19 mouse cellular contexts compared by ENCODE assay signal in the genomic region with DNA sequence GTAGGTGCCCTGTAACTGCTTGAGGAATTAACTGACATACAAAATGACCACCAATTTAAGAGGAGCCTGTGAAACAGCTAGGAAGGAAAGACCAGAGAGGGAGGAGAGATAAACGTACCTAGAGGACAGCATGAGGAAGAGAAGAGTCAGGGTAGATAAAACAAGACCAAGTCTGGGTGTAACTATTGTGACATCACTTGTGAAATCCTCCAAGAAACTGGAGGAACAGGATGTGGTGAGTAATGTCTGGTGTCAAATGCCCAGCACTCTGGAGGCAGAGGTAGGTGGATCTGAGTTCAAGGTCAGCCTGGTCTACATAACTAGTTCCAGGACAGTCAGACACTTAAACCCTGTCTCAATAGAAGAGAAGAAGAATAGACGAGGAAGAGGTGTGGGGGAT. TPM values are rescaled to one million over a fixed set of nuclear protein-coding genes. Genes with fewer than 3 reads are reported as not detected.
A peak's percentile ranks its signal among the peaks of the same experiment; 100 is the strongest.
DNase-seq lines count a peak whose midpoint lies in the region; ATAC-seq and TF ChIP-seq lines count a peak whose summit lies in the region.
"Had no signal": no experiment of that assay in that cellular context is flagged by ENCODE, and none has a peak within 500 bp of the region (broad histone marks: within the 10 kb centered on the region; RNA-seq: fewer than 3 reads in every experiment).

No protein-coding gene starts in this region.

- TF ChIP-seq CTCF in left cerebral cortex, adult 2 months (IDR thresholded peaks at IDR 0.05), result no peak

- H3K4me3 ChIP-seq in left cerebral cortex, adult 2 months, result no peak overlapping the region
- H3K4me3 ChIP-seq: erythroblast, embryonic 14.5 days; forebrain, embryonic 15.5 days; limb, embryonic 10.5 days; midbrain, embryonic 12.5 days; stomach, embryonic 15.5 days had no signal

- ATAC-seq in megakaryocyte, adult 5-6 weeks (ENCODE audit: poor library complexity, severe bottlenecking), result peak; percentile 99
- ATAC-seq: activated CD4-positive, CD25-positive, alpha-beta regulatory T cell, adult 4 months; forebrain, embryonic 15.5 days; Patski had no signal

- H3K27ac ChIP-seq in left cerebral cortex, adult 2 months, result no peak overlapping the region
- H3K27ac ChIP-seq: forebrain, embryonic 15.5 days; limb, embryonic 10.5 days; midbrain, embryonic 12.5 days; stomach, embryonic 15.5 days had no signal

- intact Hi-C loops in left cerebral cortex, postnatal 4 days (cut with DNase I), result no loop called here
- intact Hi-C loops in left cerebral cortex, adult 2 months (cut with DNase I), result no loop called here

- peak; percentile 42 for DNase-seq in adrenal gland, adult 2 months
- DNase-seq in adrenal gland, postnatal 10 days, result no peak
- peak; percentile 54 for DNase-seq in lung, postnatal 36 days
- DNase-seq in lung, postnatal 10 days, result no peak
- DNase-seq in left cerebral cortex, postnatal 4 days, result no peak
- no peak for DNase-seq in left cerebral cortex, adult 2 months (ENCODE audit: extremely low spot score in 1 of 2, low spot score in 2 of 2)
- no peak for DNase-seq in frontal cortex, adult 2 months (ENCODE audit: extremely low spot score in 1 of 2, low spot score in 1 of 2)
- DNase-seq: cerebellum, postnatal 25 days; kidney, adult 9 months; kidney, postnatal 36 days; thymus, postnatal 25 days had no signal

RNA-seq across cellular contexts. Expression of a gene that starts 11.0 kb away (rescaled TPM):
- 100 to 1,000 TPM in 1 of 2 experiments, 10 to 100 TPM in 1; 81.7 to 155 TPM for total RNA-seq in adrenal gland, adult 2 months (2021)
- 66.3 and 78.0 TPM in 2 replicates for polyA plus RNA-seq in adrenal gland, adult 2 months (2012; rRNA removed)
- total RNA-seq in adrenal gland, postnatal 10 days (2021), result 10 to 100 TPM; 67.7 to 84.7 TPM
- 60.4 and 63.0 TPM in 2 replicates for total RNA-seq in megakaryocyte, adult 5-6 weeks (2015)
- 54.7 and 72.5 TPM in 2 replicates for total RNA-seq in megakaryocyte, adult 5-6 weeks (2017)
- 10 to 100 TPM; 71.2 to 80.9 TPM for total RNA-seq in left cerebral cortex, postnatal 4 days (2021)
- 10 to 100 TPM; 73.2 to 92.3 TPM for total RNA-seq in left cerebral cortex, adult 2 months (2021)
- polyA plus RNA-seq in frontal cortex, adult 2 months (2012; rRNA removed), result 68.7 and 69.6 TPM in 2 replicates

RNA-seq across cellular contexts. Expression of a gene that starts 30.2 kb away (rescaled TPM):
- 10 to 100 TPM; 25.7 to 36.4 TPM for total RNA-seq in adrenal gland, adult 2 months (2021)
- 35.2 and 39.5 TPM in 2 replicates for polyA plus RNA-seq in adrenal gland, adult 2 months (2012; rRNA removed)
- 10 to 100 TPM; 13.7 to 15.4 TPM for total RNA-seq in adrenal gland, postnatal 10 days (2021)
- total RNA-seq in megakaryocyte, adult 5-6 weeks (2015), result not detected in 2 replicates
- not detected in 2 replicates for total RNA-seq in megakaryocyte, adult 5-6 weeks (2017)
- total RNA-seq in left cerebral cortex, postnatal 4 days (2021), result 1 to 10 TPM; 1.1 to 2.0 TPM
- total RNA-seq in left cerebral cortex, adult 2 months (2021), result 1 to 10 TPM in 1 of 2 experiments, under 1 TPM in 1; 0.75 to 1.2 TPM
- polyA plus RNA-seq in frontal cortex, adult 2 months (2012; rRNA removed), result 1.7 and 2.0 TPM in 2 replicates
- polyA plus RNA-seq: erythroblast, embryonic 14.5 days had no signal

Comparison
In these comparisons a context has a peak if more than half of its experiments do, and no peak if none do; other contexts are left out.
1. DNase-seq: peak in adrenal gland, adult 2 months (single experiment) and lung, postnatal 36 days (single experiment); none in adrenal gland, postnatal 10 days (single experiment), lung, postnatal 10 days (single experiment), left cerebral cortex, postnatal 4 days (single experiment), left cerebral cortex, adult 2 months (0 of 2) and frontal cortex, adult 2 months (0 of 2).
2. RNA of a gene that starts 30.2 kb away (total RNA-seq): 25.7 to 36.4 TPM in adrenal gland, adult 2 months and 13.7 to 15.4 TPM in adrenal gland, postnatal 10 days; 1.1 to 2.0 TPM in left cerebral cortex, postnatal 4 days, 0.75 to 1.2 TPM in left cerebral cortex, adult 2 months and not detected in megakaryocyte, adult 5-6 weeks; every median in the first group is over 4 times any median in the second.